Mouse (Mus musculus) T-helper 1 cell (primary cell): ENCODE measurements around the gene Gm3183.

Experiments used
- in situ Hi-C: fragments of 300-600 bp; cut with MboI, MseI; formaldehyde crosslinking; loops from one replicate; pipeline ENCODE4 v1.15.1; 2025; ENCODE audit warnings: high pct_unique_total_duplicates

The Gm3183 gene

DNA sequence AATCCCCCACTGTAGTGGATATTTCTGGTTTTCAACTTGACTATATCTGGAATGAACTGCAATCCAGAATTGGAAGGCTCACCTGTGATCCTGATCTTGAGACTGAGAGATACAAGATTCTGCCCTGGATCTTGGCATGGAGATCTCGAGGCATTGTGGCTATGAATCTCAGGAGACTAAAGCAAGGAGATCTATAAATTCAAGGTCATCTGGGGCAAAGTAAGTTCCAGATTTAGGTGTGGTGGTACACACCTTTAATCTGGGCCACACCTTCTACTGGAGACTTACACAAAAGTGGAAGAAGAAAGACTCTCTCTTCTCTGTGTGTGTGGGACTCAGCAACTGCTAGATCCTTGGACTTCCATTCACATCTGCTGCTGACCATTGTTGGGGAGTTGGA lies at the start of gene Gm3183:
TSS of gene Gm3183 (plus strand) at position 301 of the 400 bp plus-strand sequence.
- in situ Hi-C loops, result loop anchor here (25.0 kb wide), 2 partner anchors 647 to 1403 kb away; partner anchors contain the start of gene Gm3286
